Mouse (Mus musculus) embryonic fibroblast, embryonic 13.5 days (primary cell): ENCODE measurements around the gene Ccng2.

Source experiments
- CTCF ChIP-seq: IDR thresholded peaks from 2 replicates; pipeline ENCODE4 v1.5.1; 2011; ENCODE audit warnings: mild to moderate bottlenecking, control low read depth, low read length, moderate library complexity, borderline replicate concordance; ENCODE audit not compliant: insufficient read depth
- POLR2A ChIP-seq: IDR thresholded peaks from 2 replicates; pipeline ENCODE4 v1.6.1; 2011; ENCODE audit warnings: low read depth, mild to moderate bottlenecking, control low read depth, low read length, moderate library complexity

- TF ChIP-seq CTCF (no peak), POLR2A (no peak)
Measured at GRCm38 (mm10) chr5:93297311-93297710, 30.3 kb downstream of the Ccng2 start.
